Mouse (Mus musculus) layer of hippocampus, postnatal 14 days (tissue): ENCODE results near the gene Gm29609. TPM values are rescaled to one million over a fixed set of nuclear protein-coding genes. Genes with fewer than 3 reads are reported as not detected.

Source experiments
- total RNA-seq, 2 experiments: library from RNA; stranded (reverse); gene quantifications; 2 replicates each; pipeline ENCODE4 v1.2.3; 2021

Gene Gm29609
- total RNA-seq, 2 experiments from 2014 or later, result 1.2 to 4.2 TPM

Other genes starting within 250 kb of the Gm29609 start
- gene Cgref1, start 234.3 kb downstream of the Gm29609 start, total RNA-seq, result 10 to 100 TPM; 24.6 to 26.9 TPM
- 100 to 1,000 TPM; 129 to 131 TPM for gene Preb, start 219.6 kb downstream of the Gm29609 start, total RNA-seq
- under 1 TPM in 1 of 2 experiments, not detected in 1; 0.17 TPM for gene Tcf23, start 211.2 kb downstream of the Gm29609 start, total RNA-seq
- gene Atraid, start 131.6 kb downstream of the Gm29609 start, total RNA-seq, result 10 to 100 TPM; 73.9 to 86.6 TPM
- 10 to 100 TPM; 12.4 to 13.3 TPM for gene Slc5a6, start 131.0 kb downstream of the Gm29609 start, total RNA-seq
- 10 to 100 TPM; 15.6 to 17.5 TPM for gene Cad, start 125.1 kb downstream of the Gm29609 start, total RNA-seq
- gene Dnajc5g, start 73.6 kb downstream of the Gm29609 start, total RNA-seq, result not detected
- gene Slc30a3, start 71.7 kb downstream of the Gm29609 start, total RNA-seq, result 10 to 100 TPM; 56.9 to 61.1 TPM
- gene Trim54, start 63.2 kb downstream of the Gm29609 start, total RNA-seq, result not detected
- not detected for gene Ucn, start 41.1 kb downstream of the Gm29609 start, total RNA-seq
- gene Mpv17, start 25.7 kb downstream of the Gm29609 start, total RNA-seq, result 10 to 100 TPM; 41.3 to 46.9 TPM
- gene Gtf3c2, start 233 bp upstream of the Gm29609 start, total RNA-seq, result 10 to 100 TPM; 61.2 to 64.7 TPM
- gene Snx17, start 13.3 kb upstream of the Gm29609 start, total RNA-seq, result 10 to 100 TPM; 79.5 to 80.3 TPM
- 10 to 100 TPM; 48.1 to 55.2 TPM for gene Eif2b4, start 13.5 kb upstream of the Gm29609 start, total RNA-seq
- gene Zfp513, start 22.4 kb upstream of the Gm29609 start, total RNA-seq, result 10 to 100 TPM; 25.5 to 31.3 TPM
- gene Ppm1g, start 40.8 kb upstream of the Gm29609 start, total RNA-seq, result 10 to 100 TPM; 84.9 to 85.7 TPM
- 10 to 100 TPM; 77.7 to 79.7 TPM for gene Nrbp1, start 61.0 kb upstream of the Gm29609 start, total RNA-seq
- gene Gm9970, start 61.3 kb upstream of the Gm29609 start, total RNA-seq, result not detected
- gene Krtcap3, start 71.8 kb upstream of the Gm29609 start, total RNA-seq, result 1 to 10 TPM; 1.3 to 1.9 TPM
- 10 to 100 TPM; 76.4 to 83.3 TPM for gene Ift172, start 111.2 kb upstream of the Gm29609 start, total RNA-seq
- 100 to 1,000 TPM; 160 to 164 TPM for gene Fndc4, start 116.2 kb upstream of the Gm29609 start, total RNA-seq
- under 1 TPM; 0.21 to 0.53 TPM for gene Gckr, start 117.5 kb upstream of the Gm29609 start, total RNA-seq